Mouse (Mus musculus) frontal cortex, postnatal 36 days (tissue): ENCODE measurements around the gene Ndufv2.
"Not testable (repeated sequence)": the region's sequence is repeated elsewhere in the genome, so short reads cannot be mapped to it uniquely, and the experiment has no call there.

Experiments used
- DNase-seq, 2 experiments: peaks; one replicate each; pipeline ENCODE4 v3.0.0; 2022; ENCODE audit warnings: low spot score in 2 of 2

Ndufv2 gene

GRCm38 (mm10) chr17:66085038-66085437, 16.3 kb downstream of the Ndufv2 start:
- DNase-seq = no peak

DNA sequence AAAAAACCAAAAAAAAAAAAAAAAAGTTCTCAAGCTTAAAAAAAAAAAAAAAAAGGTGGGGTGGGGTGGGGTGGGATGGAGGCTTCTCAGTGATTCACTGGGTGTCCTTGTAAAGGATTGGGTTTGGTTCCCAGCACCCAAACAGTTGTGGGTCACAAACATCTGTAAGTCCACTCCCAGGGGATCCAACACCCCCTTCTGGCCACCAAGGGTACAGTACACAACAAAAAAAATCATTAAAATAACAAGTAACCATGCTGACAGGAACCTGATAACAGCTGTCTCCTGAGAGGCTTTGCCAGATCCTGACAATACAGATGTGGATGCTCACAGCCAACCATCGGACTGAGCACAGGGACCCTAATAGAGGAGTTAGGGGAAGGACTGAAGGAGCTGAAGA, 16.9 kb downstream of the Ndufv2 start:
- no peak for DNase-seq

DNA sequence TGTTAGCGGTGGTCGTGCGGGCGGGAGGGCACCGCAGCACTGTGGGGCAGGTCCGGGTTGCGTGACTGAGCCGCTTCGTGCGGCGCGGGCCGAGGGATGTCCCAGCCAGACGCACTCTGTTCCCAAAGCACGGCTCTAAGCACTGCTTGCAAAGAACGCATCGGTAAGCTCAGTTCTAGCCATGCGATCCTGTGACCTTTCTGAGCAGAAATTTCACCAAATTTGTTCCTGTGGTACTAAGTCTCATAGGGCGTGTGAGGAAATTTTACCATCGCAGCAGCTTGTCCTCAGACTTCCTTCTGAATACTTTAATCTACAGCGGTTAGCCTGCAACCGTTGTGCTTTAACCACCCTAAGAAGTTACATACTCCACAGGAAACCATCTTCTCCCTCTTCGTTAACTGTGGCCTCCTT, 23.9 kb downstream of the Ndufv2 start:
- DNase-seq = peak in 1 of 2 experiments; percentile 53

DNA sequence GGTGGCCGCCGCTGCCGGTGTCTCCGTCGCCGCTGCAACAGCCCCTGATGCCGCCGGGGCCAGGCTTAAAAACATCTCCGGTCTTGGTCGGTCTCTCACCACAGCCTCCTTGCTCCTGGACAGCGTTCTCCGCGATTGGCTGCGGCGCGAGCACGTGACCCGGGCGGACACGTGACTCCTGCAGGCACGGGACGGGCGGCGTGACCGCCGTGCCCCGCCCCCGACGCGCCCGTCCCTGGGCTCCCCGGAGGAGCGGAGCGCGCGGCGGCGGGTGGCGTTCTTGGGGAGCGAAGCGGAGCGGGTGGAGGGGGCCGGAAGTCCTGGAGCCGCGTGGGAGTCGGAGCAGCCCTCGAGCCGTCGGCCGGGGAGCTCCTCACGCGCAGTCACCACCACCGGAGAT, 24.4 kb downstream of the Ndufv2 start, which contains the start of gene Ankrd12:
TSS of gene Ankrd12 (minus strand) at position 156 of the 400 bp plus-strand sequence.
- DNase-seq = peak; percentile 95 to 96

GRCm38 (mm10) chr17:66076174-66076927, 25.0 kb downstream of the Ndufv2 start:
- DNase-seq = peak; percentile 47 to 50

DNA sequence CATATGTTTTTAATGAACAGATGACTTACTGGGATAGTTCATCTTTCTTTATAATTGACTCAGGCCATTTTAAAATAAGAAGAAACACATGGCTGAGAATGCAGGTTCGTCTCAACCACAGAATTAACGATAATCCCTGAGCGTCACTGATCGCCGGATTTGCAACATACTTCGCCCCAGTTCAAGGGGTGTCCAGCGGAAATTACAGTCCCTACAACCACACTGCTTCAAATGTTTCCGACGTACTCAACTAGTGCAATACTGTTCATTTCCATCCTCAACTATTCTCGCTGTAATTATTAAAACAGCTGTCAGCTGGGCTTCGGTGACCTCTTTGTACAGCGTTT, 25.6 kb downstream of the Ndufv2 start:
- DNase-seq = peak in 1 of 2 experiments; percentile 9

DNA sequence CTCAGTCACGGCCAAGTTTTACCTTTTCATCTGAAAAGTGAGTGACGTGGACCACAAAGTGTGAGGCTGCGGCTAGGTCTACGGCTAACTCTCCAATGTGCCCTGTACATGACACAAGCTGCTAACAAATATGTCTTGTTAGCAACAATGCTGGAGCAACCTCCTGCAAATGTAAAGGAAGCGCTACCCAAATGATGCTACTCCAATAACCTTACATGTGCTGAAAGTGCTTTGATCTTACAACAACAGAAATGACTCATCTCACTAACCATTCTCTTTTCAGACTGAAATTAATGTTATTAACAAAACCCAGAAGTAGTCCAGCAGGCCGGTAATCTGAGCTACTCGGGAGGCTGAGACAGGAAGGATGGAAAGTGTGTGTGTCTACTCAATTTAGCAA, 27.4 kb downstream of the Ndufv2 start:
- no peak for DNase-seq

DNA sequence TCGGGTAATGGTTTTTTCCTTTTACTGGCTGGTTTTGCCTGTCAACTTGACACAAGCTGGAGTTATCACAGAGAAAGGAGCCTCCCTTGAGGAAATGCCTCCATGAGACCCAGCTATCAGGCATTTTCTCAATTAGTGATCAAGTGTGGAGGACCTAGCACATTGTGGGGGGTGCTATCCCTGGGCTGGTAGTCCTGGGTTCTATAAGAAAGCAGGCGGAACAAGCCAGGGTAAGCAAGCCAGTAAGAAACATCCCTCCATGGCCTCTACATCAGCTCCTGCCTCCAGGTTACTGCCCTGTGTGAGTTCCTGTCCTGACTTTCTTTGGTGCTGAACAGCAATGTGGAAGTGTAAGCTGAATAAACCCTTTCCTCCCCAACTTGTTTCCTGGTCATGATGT, 32.3 kb downstream of the Ndufv2 start:
- not testable (repeated sequence) for DNase-seq

DNA sequence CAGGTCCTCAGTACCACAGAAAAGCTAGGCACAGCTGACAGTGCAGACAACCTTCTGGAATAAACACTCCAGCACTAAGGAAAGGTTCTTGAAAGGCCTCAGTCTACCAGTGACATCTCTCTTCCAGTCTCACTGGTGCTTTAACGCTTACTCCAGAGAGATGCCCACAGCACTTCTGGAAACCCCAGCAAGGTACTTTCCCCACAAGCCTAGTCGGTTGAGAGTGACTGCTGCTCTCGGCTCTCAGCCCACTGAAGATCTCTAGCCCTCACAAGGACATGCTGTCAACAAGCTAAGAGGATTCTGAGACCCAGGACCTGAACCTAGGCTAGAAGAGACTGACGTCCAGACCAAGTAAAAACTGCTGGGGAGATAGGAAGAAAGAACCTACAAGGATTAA, 36.2 kb downstream of the Ndufv2 start:
- DNase-seq = no peak

DNA sequence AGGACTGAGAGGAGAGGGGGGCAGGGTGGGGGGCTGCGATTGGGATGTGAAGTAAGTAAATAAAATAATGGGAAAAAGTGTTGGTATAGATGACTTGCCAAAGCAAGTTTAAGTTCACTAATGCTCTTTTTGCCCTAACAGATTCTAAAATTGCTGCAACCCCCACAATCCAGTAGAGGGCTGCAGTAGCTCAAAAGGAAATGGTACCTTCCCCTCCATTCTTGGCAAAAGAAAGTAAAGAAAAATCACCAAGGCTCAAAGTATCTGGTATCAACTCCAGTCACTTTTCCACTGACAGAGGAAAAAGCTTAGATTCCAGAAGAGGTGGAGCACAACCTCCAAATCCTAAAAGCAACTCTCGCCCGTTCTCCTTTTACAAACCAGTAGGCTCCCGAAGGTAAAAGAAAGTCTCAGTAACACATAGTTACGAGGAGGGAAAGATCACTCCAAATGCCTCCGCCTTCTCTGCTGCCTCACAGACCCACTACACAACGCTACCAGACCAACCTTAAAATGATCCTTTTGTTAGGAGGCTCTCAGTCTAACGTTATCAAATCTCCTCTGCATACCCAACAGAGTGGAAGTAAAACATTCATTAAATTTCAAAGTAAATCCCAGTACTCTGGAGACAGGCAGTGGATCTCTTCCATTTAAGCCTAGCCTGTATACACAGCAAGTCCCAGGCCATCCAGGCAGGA, 40.0 kb downstream of the Ndufv2 start:
- DNase-seq = no peak

- DNase-seq = no peak
Measured at GRCm38 (mm10) chr17:66058160-66058559, 43.2 kb downstream of the Ndufv2 start.

- DNase-seq = no peak
Measured at GRCm38 (mm10) chr17:66057145-66057544, 44.2 kb downstream of the Ndufv2 start.

DNA sequence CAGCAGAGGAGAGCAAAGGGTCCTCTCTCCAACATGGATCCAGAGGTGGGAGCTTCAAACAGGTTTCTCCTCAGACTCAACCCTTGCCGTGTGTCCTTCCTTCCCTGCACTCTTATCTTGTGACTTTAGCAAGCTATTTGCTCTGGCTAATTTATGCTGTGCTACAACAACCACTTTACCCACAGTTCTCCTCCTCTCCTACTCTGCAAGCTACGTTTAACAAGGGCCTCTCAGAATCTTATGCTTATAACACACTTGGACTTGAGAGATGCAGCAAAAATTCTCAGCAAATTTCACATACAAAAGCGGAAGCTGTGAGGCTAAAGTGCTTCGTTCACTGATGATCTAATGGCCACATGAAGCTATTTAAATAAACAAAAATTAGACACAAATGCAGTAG, 48.0 kb downstream of the Ndufv2 start:
- no peak for DNase-seq

GRCm38 (mm10) chr17:66048795-66049194, 52.6 kb downstream of the Ndufv2 start:
- DNase-seq = no peak

- no peak for DNase-seq
Measured at GRCm38 (mm10) chr17:66048199-66048598, 53.2 kb downstream of the Ndufv2 start.

DNA sequence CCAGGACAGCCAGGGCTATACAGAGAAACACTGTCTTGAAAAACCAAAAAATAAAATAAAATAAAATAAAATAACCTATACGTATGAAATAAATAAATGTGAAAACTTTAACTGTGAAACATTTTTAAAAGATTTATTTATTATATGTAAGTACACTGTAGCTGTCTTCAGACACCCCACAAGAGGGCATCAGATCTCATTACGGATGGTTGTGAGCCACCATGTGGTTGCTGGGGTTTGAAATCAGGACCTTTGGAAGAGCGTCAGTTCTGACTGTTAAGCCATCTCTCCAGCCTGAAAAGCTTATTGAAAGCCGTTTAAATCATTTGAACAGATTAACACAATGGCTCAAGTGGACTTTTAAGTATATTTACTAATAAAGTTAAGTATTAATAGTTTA, 57.7 kb downstream of the Ndufv2 start:
- DNase-seq = not testable (repeated sequence)

DNA sequence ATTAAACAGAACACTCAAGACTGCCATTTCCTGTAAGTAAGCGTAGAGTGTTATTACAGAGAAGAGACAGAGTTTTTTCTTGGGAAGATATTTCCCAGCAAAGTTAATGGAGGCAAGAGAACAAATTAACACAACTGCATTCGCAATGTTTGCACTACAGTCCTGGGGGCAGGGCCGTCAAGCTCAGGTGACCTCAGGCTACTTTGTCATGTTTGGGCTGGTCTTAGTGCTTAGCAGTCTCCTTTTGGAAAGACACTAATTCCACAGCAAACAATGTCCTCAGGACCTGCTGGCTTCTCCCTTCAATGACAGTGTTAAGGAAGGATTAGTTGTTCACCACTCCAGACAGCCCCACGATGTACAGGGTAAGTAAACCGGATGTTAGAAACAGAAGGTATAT, 60.3 kb downstream of the Ndufv2 start:
- DNase-seq = no peak

DNA sequence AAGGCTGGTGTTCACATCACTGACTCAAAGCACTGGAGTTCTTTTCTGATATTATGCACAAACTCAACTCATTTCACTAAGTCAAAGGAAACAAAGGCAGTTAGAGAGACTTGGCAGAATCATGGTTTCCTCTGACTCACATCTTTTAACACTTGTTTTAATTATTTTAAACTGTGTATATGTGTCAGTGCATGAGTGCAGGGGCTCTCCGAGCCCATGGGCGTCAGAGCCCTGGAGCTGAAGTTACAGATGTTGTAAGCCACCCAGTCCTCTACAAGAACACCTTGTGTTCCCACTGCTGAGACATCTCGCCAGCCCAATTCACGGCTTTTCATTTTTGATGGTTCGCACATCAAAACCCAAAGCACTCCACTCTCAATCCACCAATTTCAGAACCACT, 68.1 kb downstream of the Ndufv2 start:
- DNase-seq = peak; percentile 11 to 12

DNA sequence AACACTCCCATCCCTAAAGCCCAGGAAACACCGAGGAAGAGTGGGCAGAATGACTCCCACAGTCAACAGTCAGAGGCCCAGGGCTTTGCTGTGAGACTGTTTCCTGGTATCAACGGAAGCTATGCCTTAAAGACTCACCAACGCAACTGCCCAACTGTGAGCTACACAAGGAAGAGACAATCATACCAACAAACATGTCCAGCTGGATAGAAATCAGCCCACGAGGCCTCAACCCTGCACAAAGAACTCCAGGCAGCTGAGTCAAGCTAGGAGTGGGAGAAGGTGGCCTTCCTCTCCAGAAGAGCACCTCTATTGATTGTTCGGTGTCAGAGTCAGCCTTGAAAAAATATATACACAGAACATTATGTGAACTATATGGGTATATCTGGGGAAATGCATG, 69.4 kb downstream of the Ndufv2 start:
- no peak for DNase-seq
